Mouse (Mus musculus): ENCODE data around the gene Olfr1263.

GRCm38 (mm10) chr2:90011831-90012230, at the start of gene Olfr1263:
- TF ChIP-seq CTCF (IDR thresholded peaks at IDR 0.05; ENCODE audit: low read depth, low read length) (no peak), TAL1 (conservative IDR thresholded peaks at IDR 0.05; ENCODE audit: low read depth, low read length) (no peak)

Measured in G1E (cell line).